Mouse (Mus musculus) MEL (cell line): ENCODE measurements around the gene Chpf. TPM values are rescaled to one million over a fixed set of nuclear protein-coding genes. Genes with fewer than 3 reads are reported as not detected.

Experiments
- DNase-seq: peaks from one replicate; pipeline ENCODE4 v3.0.0; 2011; ENCODE audit warnings: low read depth, low spot score
- H3K27ac ChIP-seq: 2 replicates; pipeline ENCODE4 v1.5.1; 2012; ENCODE audit warnings: low read depth, mild to moderate bottlenecking, control low read depth, low read length, moderate library complexity; ENCODE audit not compliant: control insufficient read depth
- H3K27me3 ChIP-seq, 2 experiments: fragments of 150-350 bp in 1 of 2; sonication (generic) in 1 of 2; 2 replicates each; pipeline ENCODE4 v1.6.1; 2012; ENCODE audit warnings: low read length in 2 of 2, mild to moderate bottlenecking in 2 of 2, improper control_type of control experiment in 1 of 2, moderate library complexity in 1 of 2; ENCODE audit not compliant: insufficient read depth in 2 of 2, control insufficient read depth in 1 of 2
- H3K36me3 ChIP-seq, 2 experiments: 2 replicates each; pipeline ENCODE4 v1.6.1; 2012 to 2014; ENCODE audit warnings: low read length in 2 of 2, improper control_type of control experiment in 1 of 2, inconsistent platforms in 1 of 2, mild to moderate bottlenecking in 1 of 2; ENCODE audit not compliant: insufficient read depth in 2 of 2, control insufficient read depth in 1 of 2
- H3K4me1 ChIP-seq, 2 experiments: fragments of 150-350 bp in 1 of 2; sonication (generic) in 1 of 2; 2 replicates each; pipeline ENCODE4 v1.6.1; 2012; ENCODE audit warnings: low read length in 2 of 2, improper control_type of control experiment in 1 of 2, mild to moderate bottlenecking in 1 of 2; ENCODE audit not compliant: insufficient read depth in 2 of 2, control insufficient read depth in 1 of 2
- H3K4me3 ChIP-seq, 2 experiments: fragments of 150-350 bp in 1 of 2; sonication (generic) in 1 of 2; 2 replicates each; pipeline ENCODE4 v1.5.1; 2012; ENCODE audit warnings: low read depth in 2 of 2, low read length in 2 of 2, mild to moderate bottlenecking in 2 of 2, moderate library complexity in 2 of 2, control low read depth in 1 of 2, improper control_type of control experiment in 1 of 2; ENCODE audit not compliant: control insufficient read depth in 1 of 2, insufficient read depth in 1 of 2
- H3K79me2 ChIP-seq: 2 replicates; pipeline ENCODE4 v1.6.1; 2012; ENCODE audit warnings: mild to moderate bottlenecking, low read length, moderate library complexity; ENCODE audit not compliant: control insufficient read depth, poor library complexity, insufficient read depth
- H3K9ac ChIP-seq: 2 replicates; pipeline ENCODE4 v1.6.1; 2012; ENCODE audit warnings: low read depth, mild to moderate bottlenecking, control low read depth, low read length, moderate library complexity; ENCODE audit not compliant: control insufficient read depth, poor library complexity, severe bottlenecking
- H3K9me3 ChIP-seq: fragments of 150-350 bp; sonication (generic); replicated peaks from 2 replicates; pipeline ENCODE4 v1.6.1; 2012; ENCODE audit warnings: mild to moderate bottlenecking, low read length, improper control_type of control experiment, moderate library complexity; ENCODE audit not compliant: insufficient read depth
- BHLHE40 ChIP-seq: IDR thresholded peaks from 2 replicates; pipeline ENCODE4 v1.6.1; 2012; ENCODE audit warnings: low read depth, mild to moderate bottlenecking, inconsistent platforms, low read length, improper control_type of control experiment, borderline replicate concordance
- CHD1 ChIP-seq: IDR thresholded peaks from 2 replicates; pipeline ENCODE4 v1.6.1; 2012; ENCODE audit warnings: low read depth, mild to moderate bottlenecking, inconsistent platforms, low read length, improper control_type of control experiment
- ELF1 ChIP-seq: IDR thresholded peaks from 2 replicates; pipeline ENCODE4 v1.6.1; 2014; ENCODE audit warnings: low read depth, mild to moderate bottlenecking, inconsistent platforms, low read length, improper control_type of control experiment, moderate library complexity
- EP300 ChIP-seq, 2 experiments: IDR thresholded peaks; 2 replicates each; pipeline ENCODE4 v1.6.1; 2011; ENCODE audit warnings: improper control_type of control experiment in 2 of 2, low read length in 2 of 2, low read depth in 1 of 2, mild to moderate bottlenecking in 1 of 2
- HCFC1 ChIP-seq: IDR thresholded peaks from 2 replicates; pipeline ENCODE4 v1.6.1; 2012; ENCODE audit warnings: low read depth, mild to moderate bottlenecking, inconsistent platforms, low read length, improper control_type of control experiment, moderate library complexity
- MAX ChIP-seq: IDR thresholded peaks from 2 replicates; pipeline ENCODE4 v1.6.1; 2011; ENCODE audit warnings: low read length, improper control_type of control experiment
- MYB ChIP-seq: IDR thresholded peaks from 2 replicates; pipeline ENCODE4 v1.6.1; 2011; ENCODE audit warnings: mild to moderate bottlenecking, low read depth, low read length, improper control_type of control experiment
- NELFE ChIP-seq: IDR thresholded peaks from 2 replicates; pipeline ENCODE4 v1.6.1; 2011; ENCODE audit warnings: low read depth, low read length, improper control_type of control experiment
- NRF1 ChIP-seq: IDR thresholded peaks from 2 replicates; pipeline ENCODE4 v1.6.1; 2014; ENCODE audit warnings: low read depth, mild to moderate bottlenecking, inconsistent platforms, low read length, improper control_type of control experiment, moderate library complexity; ENCODE audit not compliant: poor library complexity, insufficient read depth, severe bottlenecking
- POLR2A ChIP-seq, 2 experiments: IDR thresholded peaks; 2 replicates each; pipeline ENCODE4 v1.6.1; 2011 to 2012; ENCODE audit warnings: low read length in 2 of 2, mild to moderate bottlenecking in 2 of 2, control low read depth in 1 of 2, improper control_type of control experiment in 1 of 2, low read depth in 1 of 2, moderate library complexity in 1 of 2; ENCODE audit not compliant: control insufficient read depth in 1 of 2, insufficient read depth in 1 of 2, poor library complexity in 1 of 2
- RCOR1 ChIP-seq: IDR thresholded peaks from 2 replicates; pipeline ENCODE4 v1.6.1; 2012; ENCODE audit warnings: low read depth, mild to moderate bottlenecking, inconsistent platforms, low read length, improper control_type of control experiment
- SIN3A ChIP-seq: IDR thresholded peaks from 2 replicates; pipeline ENCODE4 v1.6.1; 2012; ENCODE audit warnings: low read length, improper control_type of control experiment, inconsistent platforms
- TAL1 ChIP-seq: IDR thresholded peaks from 2 replicates; pipeline ENCODE4 v1.6.1; 2012; ENCODE audit warnings: mild to moderate bottlenecking, inconsistent platforms, low read length, moderate library complexity, mixed read lengths
- TCF12 ChIP-seq: IDR thresholded peaks from 2 replicates; pipeline ENCODE4 v1.6.1; 2014; ENCODE audit warnings: low read depth, mild to moderate bottlenecking, inconsistent platforms, low read length, improper control_type of control experiment, moderate library complexity
- UBTF ChIP-seq: IDR thresholded peaks from 2 replicates; pipeline ENCODE4 v1.6.1; 2012; ENCODE audit warnings: low read depth, mild to moderate bottlenecking, inconsistent platforms, low read length, improper control_type of control experiment, moderate library complexity, borderline replicate concordance; ENCODE audit not compliant: insufficient read depth
- USF2 ChIP-seq, 2 experiments: IDR thresholded peaks; 2 replicates each; pipeline ENCODE4 v1.6.1; 2011 to 2012; ENCODE audit warnings: improper control_type of control experiment in 2 of 2, low read length in 2 of 2, borderline replicate concordance in 1 of 2, inconsistent platforms in 1 of 2, low read depth in 1 of 2, mild to moderate bottlenecking in 1 of 2; ENCODE audit not compliant: insufficient read depth in 1 of 2
- ZC3H11A ChIP-seq: IDR thresholded peaks from 2 replicates; pipeline ENCODE4 v1.6.1; 2012; ENCODE audit warnings: low read depth, mild to moderate bottlenecking, inconsistent platforms, low read length, improper control_type of control experiment
- ZMIZ1 ChIP-seq: IDR thresholded peaks from 2 replicates; pipeline ENCODE4 v1.6.1; 2012; ENCODE audit warnings: low read depth, mild to moderate bottlenecking, inconsistent platforms, low read length, improper control_type of control experiment, moderate library complexity
- polyA plus RNA-seq, 2 experiments: library from polyadenylated mRNA; stranded (reverse) in 1 of 2; unstranded in 1 of 2; fragments of >175 nt in 1 of 2; fragments of >200 nt in 1 of 2; gene quantifications; 2 replicates each; pipeline versions ENCODE4 v1.2.1 to v1.2.4; 2012; ENCODE audit warnings: low replicate concordance in 2 of 2, low read depth in 1 of 2; ENCODE audit not compliant: insufficient read length in 2 of 2, insufficient read depth in 1 of 2, missing spikeins in 1 of 2
- total RNA-seq: library from RNA; depleted of rRNA; stranded (reverse); fragments of 300-350 nt; gene quantifications from 2 replicates; pipeline ENCODE4 v1.2.3, GENCODE M21; 2012

Gene Chpf
- total and polyA plus RNA-seq, 3 experiments = 32.3 to 49.0 TPM; not detected in 1

DNA sequence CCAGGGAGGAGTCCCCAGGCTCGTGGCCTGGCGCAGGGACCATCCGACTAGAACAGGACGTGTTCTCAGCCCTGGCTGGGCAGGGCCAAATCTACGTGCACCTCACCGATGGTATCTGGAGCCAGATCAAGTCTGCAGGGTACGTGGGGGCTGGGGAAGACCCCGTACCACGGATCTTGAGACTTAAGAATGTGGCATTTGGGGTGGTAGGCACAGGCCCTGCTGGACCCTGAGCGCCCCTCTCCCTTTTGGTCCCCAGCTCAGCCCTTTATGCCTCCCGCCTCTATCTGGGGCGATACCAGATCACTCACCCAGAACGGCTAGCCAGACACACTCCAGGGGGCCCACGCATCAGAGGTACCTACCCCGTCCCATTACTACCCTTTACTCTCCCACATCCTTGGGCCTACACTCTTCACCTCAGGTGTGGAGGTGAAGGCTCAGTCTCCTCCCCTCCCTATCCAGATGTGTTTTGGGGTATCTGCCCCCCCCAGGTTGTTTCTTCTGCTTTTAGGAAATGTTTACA lies 37.6 kb downstream of the Chpf start:
- no peaks in the 10 kb centered on the region for H3K79me2 ChIP-seq
- no peak overlapping the region for H3K9ac ChIP-seq
- no peaks in the 10 kb centered on the region for H3K9me3 ChIP-seq
- no peak for TF ChIP-seq UBTF
- TF ChIP-seq TCF12 = no peak
- peaks cover 10 to 21% of the 10 kb centered on the region in 2 experiments; a peak in 2 of 4 replicates for H3K4me1 ChIP-seq
- no peak overlapping the region for H3K4me3 ChIP-seq
- no peaks in the 10 kb centered on the region for H3K27me3 ChIP-seq
- H3K27ac ChIP-seq = no peak overlapping the region
- DNase-seq = no peak
- H3K36me3 ChIP-seq = peaks cover 0 to 9% of the 10 kb centered on the region in 2 experiments; a peak in 2 of 4 replicates

DNA sequence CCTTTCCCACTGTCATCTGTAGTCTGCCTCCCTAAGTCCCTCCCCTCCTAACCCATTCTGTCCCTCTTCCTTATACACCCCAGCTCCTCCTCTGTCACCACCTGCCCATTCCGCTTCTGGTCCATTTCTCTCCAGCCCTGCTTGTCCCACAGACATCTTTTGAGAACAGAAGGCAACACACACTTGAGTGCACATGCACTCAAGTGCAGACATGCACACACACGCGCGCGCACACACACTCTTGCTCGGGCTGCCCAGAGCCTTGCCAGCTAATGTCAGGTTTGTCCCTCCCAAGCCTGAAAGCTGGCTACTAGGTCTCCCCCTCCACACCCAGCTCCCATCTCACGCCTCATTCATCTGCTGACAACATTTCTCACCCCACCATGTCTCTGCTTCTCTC lies 38.4 kb downstream of the Chpf start:
- Histone ChIP-seq H3K27ac (no peak overlapping the region), H3K9ac (no peak overlapping the region), H3K79me2 (no peaks in the 10 kb centered on the region; the same call in 1 of the 2 replicates), H3K36me3 (peaks cover 0 to 9% of the 10 kb centered on the region in 2 experiments; a peak in 2 of 4 replicates), H3K4me3 (no peak overlapping the region), H3K4me1 (peaks cover 9 to 20% of the 10 kb centered on the region in 2 experiments; a peak in 2 of 4 replicates), H3K9me3 (no peaks in the 10 kb centered on the region), H3K27me3 (no peaks in the 10 kb centered on the region)
- DNase-seq = no peak
- TF ChIP-seq ELF1 = no peak
- no peak for TF ChIP-seq USF2 (IDR thresholded peaks at IDR 0.05; ENCODE audit: borderline replicate concordance in 1 of 2, insufficient read depth in 1 of 2, low read depth in 1 of 2, low read length in 2 of 2)
- no peak for TF ChIP-seq TCF12
- TF ChIP-seq NRF1 = no peak
- no peak for TF ChIP-seq SIN3A
- no peak for TF ChIP-seq BHLHE40
- no peak for TF ChIP-seq RCOR1
- no peak for TF ChIP-seq TAL1
- no peak for TF ChIP-seq ZMIZ1

DNA sequence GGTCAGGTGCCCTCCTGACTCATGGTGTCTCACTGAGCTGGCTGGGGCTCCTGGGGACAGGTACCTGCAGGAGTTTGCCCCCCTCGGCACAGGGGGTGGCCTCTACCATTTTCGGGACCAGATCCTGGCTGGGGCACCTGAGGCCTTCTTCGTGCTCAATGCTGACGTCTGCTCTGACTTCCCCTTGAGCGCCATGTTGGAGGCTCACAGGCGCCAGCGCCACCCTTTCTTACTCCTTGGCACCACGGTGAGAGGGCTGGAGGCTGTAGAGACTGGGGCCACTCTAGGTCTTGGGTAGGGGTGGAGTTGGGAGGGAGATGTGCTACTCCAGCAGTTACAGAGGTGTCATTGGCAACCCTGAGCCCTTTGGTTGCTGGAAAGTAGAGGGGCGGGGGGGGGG lies 40.3 kb downstream of the Chpf start:
- no peak overlapping the region for H3K4me3 ChIP-seq
- H3K27me3 ChIP-seq = no peaks in the 10 kb centered on the region
- no peaks in the 10 kb centered on the region; the same call in 1 of the 2 replicates for H3K79me2 ChIP-seq
- no peak overlapping the region for H3K9ac ChIP-seq
- peaks cover 4 to 12% of the 10 kb centered on the region in 2 experiments; a peak in 3 of 4 replicates for H3K4me1 ChIP-seq
- H3K27ac ChIP-seq = no peak overlapping the region
- peaks cover 0 to 5% of the 10 kb centered on the region in 2 experiments; a peak in 2 of 4 replicates for H3K36me3 ChIP-seq
- TF ChIP-seq MYB (no peak), NELFE (no peak), ZC3H11A (no peak), MAX (no peak), HCFC1 (no peak), BHLHE40 (no peak), EP300 (IDR thresholded peaks at IDR 0.05; ENCODE audit: low read depth in 1 of 2, low read length in 2 of 2) (no peak), RCOR1 (no peak), ZMIZ1 (no peak), POLR2A (IDR thresholded peaks at IDR 0.05; ENCODE audit: control insufficient read depth in 1 of 2, insufficient read depth in 1 of 2, low read depth in 1 of 2, low read length in 2 of 2, poor library complexity in 1 of 2) (no peak), CHD1 (no peak)
- H3K9me3 ChIP-seq = no peaks in the 10 kb centered on the region
- no peak for DNase-seq
